Mouse (Mus musculus) liver, embryonic 14.5 days (tissue): ENCODE results near the gene Olfr229. TPM values are rescaled to one million over a fixed set of nuclear protein-coding genes. Genes with fewer than 3 reads are reported as not detected.

Source experiments
- polyA plus RNA-seq, 2 experiments: library from polyadenylated mRNA; depleted of rRNA in 1 of 2; stranded (reverse) in 1 of 2; unstranded in 1 of 2; fragments of >200 nt; fragmentation: Nextera tagmentation in 1 of 2; extraction: Ambion mirVana in 1 of 2; gene quantifications; 2 replicates each; pipeline versions ENCODE4 v1.2.1 to v1.2.3; 2012 to 2014

The Olfr229 gene
- polyA plus RNA-seq, 2 experiments, result not detected

Other genes with a start within 250 kb of the Olfr229 start
- gene Olfr963, start 240.1 kb upstream of the Olfr229 start, polyA plus RNA-seq (2012; rRNA removed), result not detected in 2 replicates
- not detected in 2 replicates for gene Olfr963, start 240.1 kb upstream of the Olfr229 start, polyA plus RNA-seq (2014; fragmentation: Nextera tagmentation; extraction: Ambion mirVana)
- gene Olfr149, start 200.2 kb upstream of the Olfr229 start, polyA plus RNA-seq (2012; rRNA removed), result not detected in 2 replicates
- gene Olfr149, start 200.2 kb upstream of the Olfr229 start, polyA plus RNA-seq (2014; fragmentation: Nextera tagmentation; extraction: Ambion mirVana), result not detected in 2 replicates
- not detected in 2 replicates for gene Olfr965, start 196.0 kb upstream of the Olfr229 start, polyA plus RNA-seq (2012; rRNA removed)
- not detected in 2 replicates for gene Olfr965, start 196.0 kb upstream of the Olfr229 start, polyA plus RNA-seq (2014; fragmentation: Nextera tagmentation; extraction: Ambion mirVana)
- not detected in 2 replicates for gene Olfr150, start 176.4 kb upstream of the Olfr229 start, polyA plus RNA-seq (2012; rRNA removed)
- not detected in 2 replicates for gene Olfr150, start 176.4 kb upstream of the Olfr229 start, polyA plus RNA-seq (2014; fragmentation: Nextera tagmentation; extraction: Ambion mirVana)
- gene Olfr967, start 161.1 kb upstream of the Olfr229 start, polyA plus RNA-seq (2012; rRNA removed), result not detected in 2 replicates
- gene Olfr967, start 161.1 kb upstream of the Olfr229 start, polyA plus RNA-seq (2014; fragmentation: Nextera tagmentation; extraction: Ambion mirVana), result not detected in 2 replicates
- not detected in 2 replicates for gene Olfr968, start 124.1 kb upstream of the Olfr229 start, polyA plus RNA-seq (2012; rRNA removed)
- not detected in 2 replicates for gene Olfr968, start 124.1 kb upstream of the Olfr229 start, polyA plus RNA-seq (2014; fragmentation: Nextera tagmentation; extraction: Ambion mirVana)
- not detected in 2 replicates for gene Olfr969, start 116.4 kb upstream of the Olfr229 start, polyA plus RNA-seq (2012; rRNA removed)
- gene Olfr969, start 116.4 kb upstream of the Olfr229 start, polyA plus RNA-seq (2014; fragmentation: Nextera tagmentation; extraction: Ambion mirVana), result not detected in 2 replicates
- not detected in 2 replicates for gene Olfr970, start 98.5 kb upstream of the Olfr229 start, polyA plus RNA-seq (2012; rRNA removed)
- gene Olfr970, start 98.5 kb upstream of the Olfr229 start, polyA plus RNA-seq (2014; fragmentation: Nextera tagmentation; extraction: Ambion mirVana), result not detected in 2 replicates
- not detected in 2 replicates for gene Olfr971, start 70.5 kb upstream of the Olfr229 start, polyA plus RNA-seq (2012; rRNA removed)
- not detected in 2 replicates for gene Olfr971, start 70.5 kb upstream of the Olfr229 start, polyA plus RNA-seq (2014; fragmentation: Nextera tagmentation; extraction: Ambion mirVana)
- gene Olfr972, start 40.9 kb upstream of the Olfr229 start, polyA plus RNA-seq (2012; rRNA removed), result not detected in 2 replicates
- gene Olfr972, start 40.9 kb upstream of the Olfr229 start, polyA plus RNA-seq (2014; fragmentation: Nextera tagmentation; extraction: Ambion mirVana), result not detected in 2 replicates
- not detected in 2 replicates for gene Olfr974, start 30.2 kb downstream of the Olfr229 start, polyA plus RNA-seq (2012; rRNA removed)
- gene Olfr974, start 30.2 kb downstream of the Olfr229 start, polyA plus RNA-seq (2014; fragmentation: Nextera tagmentation; extraction: Ambion mirVana), result not detected in 2 replicates
- not detected in 2 replicates for gene Olfr975, start 44.7 kb downstream of the Olfr229 start, polyA plus RNA-seq (2012; rRNA removed)
- gene Olfr975, start 44.7 kb downstream of the Olfr229 start, polyA plus RNA-seq (2014; fragmentation: Nextera tagmentation; extraction: Ambion mirVana), result not detected in 2 replicates
- gene Olfr976, start 53.8 kb downstream of the Olfr229 start, polyA plus RNA-seq (2012; rRNA removed), result not detected in 2 replicates
- not detected in 2 replicates for gene Olfr976, start 53.8 kb downstream of the Olfr229 start, polyA plus RNA-seq (2014; fragmentation: Nextera tagmentation; extraction: Ambion mirVana)
- gene Olfr978, start 84.8 kb downstream of the Olfr229 start, polyA plus RNA-seq (2012; rRNA removed), result not detected in 2 replicates
- gene Olfr978, start 84.8 kb downstream of the Olfr229 start, polyA plus RNA-seq (2014; fragmentation: Nextera tagmentation; extraction: Ambion mirVana), result not detected in 2 replicates
- not detected in 2 replicates for gene Olfr979, start 96.1 kb downstream of the Olfr229 start, polyA plus RNA-seq (2012; rRNA removed)
- gene Olfr979, start 96.1 kb downstream of the Olfr229 start, polyA plus RNA-seq (2014; fragmentation: Nextera tagmentation; extraction: Ambion mirVana), result not detected in 2 replicates
- not detected in 2 replicates for gene Olfr980, start 102.2 kb downstream of the Olfr229 start, polyA plus RNA-seq (2012; rRNA removed)
- not detected in 2 replicates for gene Olfr980, start 102.2 kb downstream of the Olfr229 start, polyA plus RNA-seq (2014; fragmentation: Nextera tagmentation; extraction: Ambion mirVana)
- not detected in 2 replicates for gene Olfr981, start 114.1 kb downstream of the Olfr229 start, polyA plus RNA-seq (2012; rRNA removed)
- gene Olfr981, start 114.1 kb downstream of the Olfr229 start, polyA plus RNA-seq (2014; fragmentation: Nextera tagmentation; extraction: Ambion mirVana), result not detected in 2 replicates
- not detected in 2 replicates for gene Olfr982, start 166.5 kb downstream of the Olfr229 start, polyA plus RNA-seq (2012; rRNA removed)
- gene Olfr982, start 166.5 kb downstream of the Olfr229 start, polyA plus RNA-seq (2014; fragmentation: Nextera tagmentation; extraction: Ambion mirVana), result not detected in 2 replicates
- not detected in 2 replicates for gene Olfr983, start 186.3 kb downstream of the Olfr229 start, polyA plus RNA-seq (2012; rRNA removed)
- not detected in 2 replicates for gene Olfr983, start 186.3 kb downstream of the Olfr229 start, polyA plus RNA-seq (2014; fragmentation: Nextera tagmentation; extraction: Ambion mirVana)
- gene Olfr984, start 206.9 kb downstream of the Olfr229 start, polyA plus RNA-seq (2012; rRNA removed), result not detected in 2 replicates
- gene Olfr984, start 206.9 kb downstream of the Olfr229 start, polyA plus RNA-seq (2014; fragmentation: Nextera tagmentation; extraction: Ambion mirVana), result not detected in 2 replicates
- gene Olfr985, start 222.8 kb downstream of the Olfr229 start, polyA plus RNA-seq (2012; rRNA removed), result not detected in 2 replicates
- gene Olfr985, start 222.8 kb downstream of the Olfr229 start, polyA plus RNA-seq (2014; fragmentation: Nextera tagmentation; extraction: Ambion mirVana), result not detected in 2 replicates
- gene Tmem225, start 240.8 kb downstream of the Olfr229 start, polyA plus RNA-seq (2012; rRNA removed), result not detected in 2 replicates
- not detected in 2 replicates for gene Tmem225, start 240.8 kb downstream of the Olfr229 start, polyA plus RNA-seq (2014; fragmentation: Nextera tagmentation; extraction: Ambion mirVana)